Mouse (Mus musculus): ENCODE data around the gene Plxna1.

Gene Plxna1

DNA sequence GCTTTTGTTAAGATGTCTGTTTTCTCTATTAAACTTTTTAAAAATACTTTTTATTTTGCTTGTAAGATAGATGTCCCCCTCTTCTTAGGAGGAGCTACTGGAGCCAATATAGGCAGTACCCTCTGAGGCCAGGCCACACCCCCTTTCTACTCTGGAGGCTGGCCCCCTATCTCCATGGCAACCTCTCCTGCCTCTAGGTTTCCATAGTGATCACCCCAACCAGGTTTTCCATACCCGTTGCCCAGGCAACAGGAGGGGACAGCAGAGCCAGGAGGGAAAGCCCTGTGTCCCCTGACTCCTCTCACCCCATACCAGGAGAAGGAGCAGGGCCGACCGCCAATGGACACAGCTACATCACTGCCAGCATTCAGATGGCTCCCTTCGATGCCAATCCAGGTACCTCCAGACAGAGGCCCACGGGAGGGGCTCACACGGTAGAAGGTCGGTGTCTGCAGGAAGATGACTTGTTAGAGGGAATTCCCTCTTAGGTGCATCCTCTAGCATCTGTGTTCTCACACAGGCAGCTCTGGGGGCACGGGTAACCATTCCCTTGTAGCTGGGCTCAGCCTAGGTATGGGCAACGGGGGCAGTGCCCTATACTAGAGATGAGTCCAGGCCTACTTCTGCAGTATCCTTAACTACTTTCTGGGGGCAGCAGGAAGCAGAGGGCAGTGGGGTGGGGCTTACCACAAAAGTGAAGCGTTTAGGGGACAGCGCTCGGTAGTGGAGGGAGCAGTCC is 28.3 kb downstream of the Plxna1 start:
- in situ Hi-C loops (cut with MboI; ENCODE audit: low sequenced_read_pairs): no loop called here

DNA sequence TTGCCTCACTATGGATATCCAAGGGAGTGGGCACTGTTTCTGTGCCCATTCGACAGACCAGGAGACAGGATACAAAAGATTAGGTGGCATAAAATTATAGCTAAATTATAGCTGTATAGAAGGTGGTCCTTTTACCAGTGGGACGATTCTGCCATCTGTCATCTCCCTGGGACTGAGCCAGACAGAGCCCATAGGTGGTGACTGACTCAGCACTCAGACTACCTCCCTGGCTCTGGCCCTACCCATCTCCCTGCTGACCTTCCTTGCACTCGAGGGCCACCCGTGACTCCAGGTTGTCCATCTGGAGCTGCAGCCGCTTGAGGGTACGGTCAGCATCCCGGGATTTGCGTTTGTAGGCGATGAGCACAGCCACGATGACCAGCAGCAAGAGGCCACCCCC is 31.5 kb downstream of the Plxna1 start:
- in situ Hi-C loops (cut with MboI; ENCODE audit: low sequenced_read_pairs): no loop called here

DNA sequence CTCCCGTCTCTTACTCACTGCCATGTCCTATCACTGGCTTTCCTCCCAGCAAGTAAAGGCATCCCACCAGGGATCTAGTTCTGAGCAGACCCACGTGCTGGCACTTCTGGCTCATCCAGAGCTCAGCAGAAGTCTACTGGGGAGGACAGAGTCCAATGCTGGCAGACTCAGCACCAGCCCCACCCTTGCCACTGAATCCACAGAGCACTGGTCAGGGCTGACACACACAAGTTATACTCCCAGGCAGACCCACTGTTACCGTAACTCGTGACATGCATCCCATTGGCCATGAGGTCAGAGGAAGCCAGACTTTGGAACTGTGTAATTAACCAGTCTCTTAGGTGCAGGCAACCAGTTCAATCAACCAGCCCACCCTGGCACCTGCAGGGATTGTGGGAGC is 33.8 kb downstream of the Plxna1 start:
- in situ Hi-C loops (cut with MboI; ENCODE audit: low sequenced_read_pairs): no loop called here

DNA sequence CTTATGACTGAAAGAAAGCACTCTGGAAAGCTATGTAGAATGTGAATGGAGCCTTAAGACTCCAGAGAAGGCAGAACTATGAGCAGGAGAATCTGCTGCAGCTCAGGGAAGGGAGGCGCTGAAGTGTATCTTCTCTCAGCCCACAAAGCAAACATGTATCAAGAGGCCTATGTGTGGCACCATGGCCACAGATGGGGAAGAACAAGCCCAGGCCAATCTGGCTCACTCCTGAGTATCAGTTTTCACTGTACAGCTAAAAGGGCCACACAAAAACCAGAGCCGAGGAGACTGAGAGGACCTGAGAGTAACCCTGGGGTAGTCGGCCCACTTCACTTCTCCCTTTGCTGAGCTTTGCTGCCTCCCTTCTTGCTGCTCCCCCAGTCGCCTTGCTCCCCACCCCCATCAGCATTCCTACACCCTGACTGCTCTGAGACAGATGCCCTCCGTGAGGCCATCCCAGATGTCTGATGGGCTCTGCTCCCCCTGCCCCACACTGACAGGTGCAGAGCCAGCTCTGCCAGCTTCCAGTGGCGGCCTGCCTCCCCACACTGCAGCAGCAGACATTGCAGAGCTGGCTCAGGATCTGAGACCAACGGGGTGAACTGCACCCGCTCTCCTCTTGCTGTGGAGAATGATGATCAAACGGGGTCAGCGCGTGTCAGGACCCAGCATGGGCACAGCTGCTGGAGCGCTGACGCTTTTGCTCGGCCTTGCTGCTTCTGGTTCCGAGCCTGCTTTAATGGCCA is 34.5 kb downstream of the Plxna1 start:
- in situ Hi-C loops (cut with MboI; ENCODE audit: low sequenced_read_pairs): no loop called here

DNA sequence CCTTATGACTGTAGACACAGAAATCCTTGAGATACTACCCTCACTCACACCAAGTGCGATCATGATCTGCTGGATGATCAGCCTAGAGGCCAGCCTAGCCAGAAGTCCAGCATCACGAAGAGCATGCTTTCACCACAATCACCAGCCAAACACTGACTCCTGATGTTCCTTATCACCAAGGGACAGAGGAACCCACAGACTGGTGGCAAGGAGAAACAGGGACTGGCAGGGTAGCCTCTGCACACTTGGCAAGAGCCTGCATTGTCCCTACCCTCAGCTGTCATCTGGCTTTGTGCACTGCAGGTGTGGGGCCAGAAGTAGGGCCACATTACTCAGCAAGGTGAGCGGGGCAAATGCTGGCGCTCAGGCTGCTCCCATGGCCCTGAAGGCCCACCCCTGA is 37.6 kb downstream of the Plxna1 start:
- in situ Hi-C loops (cut with MboI; ENCODE audit: low sequenced_read_pairs): no loop called here

DNA sequence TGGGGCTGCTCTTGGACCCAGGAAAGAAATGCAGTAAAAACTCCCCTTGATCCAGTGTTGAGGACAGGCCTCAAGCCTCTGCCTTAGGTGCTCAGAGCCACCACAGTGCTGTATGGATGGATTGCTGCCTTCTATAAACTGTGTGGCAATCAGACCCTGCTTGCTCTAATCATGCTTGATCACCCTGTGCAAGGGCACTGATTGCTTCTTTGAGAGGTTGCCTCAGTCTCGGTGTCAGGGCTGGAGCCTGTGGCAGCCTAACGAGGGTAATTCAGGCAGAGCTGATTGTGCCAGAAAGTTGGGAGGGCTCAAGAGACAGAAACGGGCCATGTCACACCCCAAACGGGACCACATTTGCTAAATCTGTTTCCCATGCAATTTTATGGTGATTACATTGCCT is 47.2 kb downstream of the Plxna1 start:
- in situ Hi-C loops (cut with MboI; ENCODE audit: low sequenced_read_pairs): no loop called here

DNA sequence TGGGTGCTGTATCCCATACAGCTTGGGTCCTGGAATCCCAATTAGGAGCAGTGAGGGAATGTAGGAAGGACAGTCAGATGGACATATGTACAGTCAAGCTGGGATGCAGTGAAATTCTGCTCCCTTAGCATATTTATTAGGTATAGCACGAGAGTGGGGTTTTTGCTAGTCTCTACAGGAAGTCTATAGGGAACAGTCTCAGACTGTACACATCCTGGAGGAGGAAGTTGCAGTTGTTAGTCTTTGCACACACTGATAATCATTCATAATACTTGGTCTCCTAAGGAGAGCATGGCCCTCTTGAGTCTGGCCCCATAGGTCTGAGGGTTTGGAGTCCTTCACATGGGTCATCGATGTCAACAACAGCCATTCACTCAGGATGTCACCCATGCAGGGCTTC is 50.9 kb downstream of the Plxna1 start:
- in situ Hi-C loops (cut with MboI; ENCODE audit: low sequenced_read_pairs): no loop called here

DNA sequence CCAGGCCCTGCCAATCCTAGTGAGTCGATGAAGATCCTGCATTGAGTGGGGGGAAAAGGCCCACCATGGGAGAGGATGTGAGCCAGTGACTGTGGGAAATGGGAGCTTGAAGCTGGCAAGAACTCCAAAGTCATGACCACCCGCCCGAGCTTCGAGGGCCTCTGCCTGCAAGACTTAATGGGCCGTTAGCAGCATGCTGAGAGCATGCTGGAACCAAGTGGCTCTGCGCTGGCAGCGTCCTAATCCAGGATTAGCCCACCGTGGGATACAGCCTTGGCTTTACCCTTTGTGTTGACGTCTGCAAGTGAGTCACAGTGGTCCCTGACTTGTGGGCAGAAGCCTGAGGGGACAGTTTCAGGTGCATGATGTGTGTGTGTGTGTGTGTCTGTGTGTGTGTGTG is 52.2 kb downstream of the Plxna1 start:
- in situ Hi-C loops (cut with MboI; ENCODE audit: low sequenced_read_pairs): no loop called here

DNA sequence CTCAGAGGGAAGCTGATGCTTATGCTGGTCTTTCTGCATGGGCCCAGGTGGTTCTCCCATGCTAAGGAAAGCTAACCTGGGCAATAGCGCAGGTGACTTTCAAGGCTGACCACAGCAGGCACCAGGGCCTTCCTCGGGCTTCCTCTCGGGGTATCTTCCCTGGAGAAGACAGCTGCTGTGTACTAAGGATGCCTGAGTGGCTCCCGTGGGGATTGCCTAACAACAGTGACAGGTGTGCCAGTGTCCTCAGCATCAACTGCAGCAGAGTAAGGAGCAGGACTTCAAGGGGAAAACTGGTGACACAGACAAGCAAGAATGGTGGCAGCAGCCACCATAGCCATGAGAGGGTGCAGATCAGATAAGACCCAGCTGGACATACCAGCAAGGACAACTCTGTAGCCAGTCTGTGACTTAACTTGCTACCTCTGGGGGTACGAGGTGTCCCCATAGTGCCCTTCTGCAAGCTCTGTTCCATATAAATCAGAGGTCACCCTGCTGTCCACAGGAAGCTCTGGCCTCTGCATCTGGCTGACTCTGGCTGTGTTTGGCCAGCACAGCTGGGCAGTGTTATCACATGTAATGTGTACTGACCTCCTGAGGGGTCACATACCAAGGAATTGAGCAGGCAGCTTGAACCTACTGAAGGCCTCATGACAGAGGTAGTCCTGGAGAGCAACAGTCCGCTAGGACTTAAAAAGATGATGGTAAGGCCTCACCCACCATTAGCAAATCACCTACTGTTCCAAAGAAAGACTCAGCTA is 54.0 kb downstream of the Plxna1 start:
- in situ Hi-C loops (cut with MboI; ENCODE audit: low sequenced_read_pairs): no loop called here

DNA sequence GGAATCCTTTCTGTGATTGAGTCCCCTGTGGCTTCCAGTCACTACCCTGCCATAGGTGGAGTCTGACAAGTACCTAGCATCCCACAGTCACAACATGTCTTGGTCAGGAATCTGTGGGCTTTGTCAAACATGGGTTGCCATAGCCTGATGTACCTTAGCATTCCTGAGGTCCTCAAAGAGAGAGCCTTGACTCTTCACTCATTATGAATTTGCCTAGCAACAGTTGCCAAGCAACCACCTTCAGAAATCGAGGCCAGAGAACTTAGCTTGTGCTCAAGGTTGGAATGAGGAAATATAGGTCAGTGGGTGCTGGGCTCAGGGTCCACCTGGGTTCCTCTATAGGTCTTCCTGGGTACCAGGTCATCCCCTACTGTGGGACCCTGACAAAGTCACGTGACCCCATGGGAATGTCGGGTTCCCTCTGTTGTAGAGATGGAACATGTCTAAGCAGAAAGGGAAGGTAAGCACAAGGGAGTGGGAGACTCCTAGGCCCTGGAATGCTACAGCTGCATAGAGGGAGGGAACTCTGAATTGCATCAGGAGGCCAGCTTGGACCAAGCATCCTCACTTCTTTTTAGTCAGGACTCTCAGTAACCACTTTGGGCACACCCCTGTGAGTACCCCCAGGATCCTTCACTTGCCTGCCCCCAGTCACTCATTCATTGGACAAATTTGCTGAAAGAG is 57.9 kb downstream of the Plxna1 start:
- in situ Hi-C loops (cut with MboI; ENCODE audit: low sequenced_read_pairs): no loop called here

DNA sequence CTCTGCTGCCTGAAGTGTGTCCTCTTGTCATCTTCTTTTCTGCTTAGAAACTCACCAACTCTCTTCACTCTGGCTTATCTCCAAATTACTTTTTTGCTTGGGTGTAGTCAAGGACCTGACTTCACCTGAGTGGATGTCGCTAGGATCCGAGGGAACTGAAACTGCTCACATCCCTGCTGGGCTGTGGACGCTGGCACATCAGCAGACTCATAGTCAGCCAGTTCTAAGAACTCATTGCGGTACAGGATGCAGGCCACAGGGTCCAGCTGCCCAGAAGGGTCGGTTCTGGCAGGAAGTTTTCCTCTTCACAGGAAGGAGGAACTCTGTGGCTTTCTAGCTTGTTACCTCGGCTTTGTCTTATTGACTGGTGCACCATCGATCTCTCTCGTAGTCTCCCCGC is 62.6 kb downstream of the Plxna1 start:
- in situ Hi-C loops (cut with MboI; ENCODE audit: low sequenced_read_pairs): no loop called here

DNA sequence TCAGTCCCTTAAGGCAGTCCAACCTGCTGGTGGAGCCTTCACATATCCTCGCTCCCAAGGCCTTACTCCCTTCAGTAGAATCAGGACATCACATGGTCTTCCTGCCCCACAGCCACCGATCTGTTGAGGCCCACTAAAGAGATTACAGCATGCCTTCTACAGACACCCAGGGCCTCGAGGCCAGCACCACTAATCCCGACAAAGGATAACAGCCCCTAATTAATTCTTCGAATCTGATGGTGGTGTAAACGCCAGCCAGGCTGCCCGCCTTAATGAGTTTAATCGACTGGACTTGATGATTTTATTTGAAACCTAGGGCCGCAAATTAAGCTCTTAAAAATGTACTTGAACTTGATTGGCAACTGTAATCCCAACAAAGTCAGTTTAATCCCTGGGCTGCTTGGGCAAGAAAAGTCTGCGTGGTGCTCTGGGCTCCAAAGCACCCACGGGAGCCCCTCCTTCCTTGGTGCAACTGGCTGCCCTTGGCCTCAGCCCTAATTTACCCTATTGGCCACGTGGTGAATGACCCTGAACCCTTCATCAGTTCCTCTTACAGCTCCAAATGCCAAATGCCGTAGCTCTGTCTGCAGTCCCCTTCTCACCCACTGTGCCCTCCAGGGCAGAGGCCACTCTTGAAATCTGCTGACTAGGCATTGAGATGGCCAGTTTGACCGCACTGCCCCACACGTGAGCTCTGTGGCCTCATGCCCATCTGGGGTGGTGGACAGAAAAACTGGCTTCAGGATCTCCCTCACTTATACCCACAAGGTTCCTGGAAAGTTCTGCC is 65.3 kb downstream of the Plxna1 start:
- in situ Hi-C loops (cut with MboI; ENCODE audit: low sequenced_read_pairs): no loop called here

DNA sequence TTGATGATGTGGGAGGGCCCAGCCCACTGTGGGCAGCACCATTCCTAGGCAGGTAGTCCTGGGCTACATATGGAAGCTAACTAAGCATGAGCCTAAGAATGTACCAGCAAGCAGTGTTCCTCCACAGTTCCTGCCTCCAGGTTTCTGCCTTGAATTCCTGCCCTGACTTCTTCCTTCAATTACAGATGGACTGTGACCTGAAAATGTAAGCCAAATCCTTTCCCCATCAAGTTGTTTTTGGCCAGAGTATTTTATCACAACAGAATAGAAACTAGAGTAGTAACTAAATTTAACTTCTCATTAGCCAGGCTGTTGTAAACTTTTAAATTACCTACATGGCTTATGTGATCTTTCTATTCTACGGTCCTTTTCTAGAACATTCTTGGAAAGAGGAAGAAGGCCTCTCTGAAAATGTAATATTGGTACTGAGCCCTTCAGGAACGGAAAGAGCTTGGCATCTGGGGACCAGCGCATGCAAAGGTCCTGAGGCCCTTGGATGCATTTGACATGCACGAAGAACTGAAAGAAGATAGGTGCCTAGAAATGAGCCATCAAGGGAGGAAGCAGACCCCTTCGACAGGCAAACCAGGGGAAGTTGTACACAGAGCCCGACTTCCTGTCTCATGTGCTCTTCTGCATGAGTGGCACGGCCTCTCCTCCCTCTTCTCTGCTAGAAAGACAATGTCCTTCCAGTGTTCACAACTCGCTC is 66.3 kb downstream of the Plxna1 start:
- in situ Hi-C loops (cut with MboI; ENCODE audit: low sequenced_read_pairs): no loop called here

DNA sequence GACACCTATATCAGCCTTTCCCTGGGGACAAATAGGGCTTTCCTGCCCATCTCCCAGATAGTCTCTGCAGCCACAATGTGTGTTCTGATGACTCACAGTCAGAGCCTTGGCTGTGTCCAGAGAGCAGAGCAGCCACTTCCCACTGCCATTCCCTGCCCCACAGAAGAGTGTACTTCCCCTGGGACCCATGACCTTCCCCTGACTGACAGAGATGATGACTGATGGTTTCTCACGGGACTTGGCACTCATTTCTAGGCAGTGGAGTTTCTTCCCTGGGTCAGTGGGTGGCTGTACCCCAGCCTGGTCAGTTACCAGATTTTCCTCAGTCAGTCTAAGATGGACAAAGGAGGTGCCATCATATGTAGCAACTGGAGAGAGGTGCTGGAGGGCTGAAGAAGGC is 67.8 kb downstream of the Plxna1 start:
- in situ Hi-C loops (cut with MboI; ENCODE audit: low sequenced_read_pairs): no loop called here

DNA sequence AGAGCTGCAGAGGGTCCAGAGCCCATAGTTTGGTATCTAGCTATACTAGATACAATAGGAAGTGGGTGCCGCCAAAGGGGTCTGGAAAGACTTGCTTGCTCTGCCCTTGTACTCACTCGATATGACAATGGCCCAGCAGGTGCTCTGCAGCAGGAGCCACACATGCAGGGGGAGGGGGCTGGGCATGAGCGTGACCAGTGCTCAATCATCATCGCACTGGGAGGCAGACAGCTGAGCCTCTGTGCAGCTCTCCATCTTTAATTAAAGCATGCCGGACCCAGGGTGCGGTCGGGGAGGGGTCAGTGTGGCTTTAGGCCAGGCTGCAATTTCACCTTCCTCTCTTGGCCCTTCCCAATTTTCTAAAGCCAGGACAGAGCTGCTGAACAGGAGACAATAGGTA is 70.9 kb downstream of the Plxna1 start:
- in situ Hi-C loops (cut with MboI; ENCODE audit: low sequenced_read_pairs): no loop called here

DNA sequence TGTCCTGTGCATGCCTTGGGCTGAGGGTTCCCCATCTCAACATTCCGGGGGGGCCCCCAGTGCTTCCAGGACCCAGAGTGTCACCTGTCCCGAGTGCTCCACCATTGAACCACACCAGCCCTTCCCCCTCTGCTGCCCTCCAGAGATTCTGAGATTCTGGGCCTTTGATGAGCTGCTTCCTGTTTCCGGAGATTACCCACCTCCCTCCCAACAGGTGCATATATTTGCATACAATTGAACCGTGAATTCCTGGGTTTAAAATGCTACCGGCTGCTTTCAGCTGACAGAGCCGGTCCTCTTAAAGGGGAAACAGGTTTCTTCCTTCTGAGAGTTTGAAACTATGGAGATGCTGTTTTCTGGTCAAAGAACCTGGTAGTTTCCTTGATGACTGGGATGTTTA is 74.3 kb downstream of the Plxna1 start:
- in situ Hi-C loops (cut with MboI; ENCODE audit: low sequenced_read_pairs): no loop called here

DNA sequence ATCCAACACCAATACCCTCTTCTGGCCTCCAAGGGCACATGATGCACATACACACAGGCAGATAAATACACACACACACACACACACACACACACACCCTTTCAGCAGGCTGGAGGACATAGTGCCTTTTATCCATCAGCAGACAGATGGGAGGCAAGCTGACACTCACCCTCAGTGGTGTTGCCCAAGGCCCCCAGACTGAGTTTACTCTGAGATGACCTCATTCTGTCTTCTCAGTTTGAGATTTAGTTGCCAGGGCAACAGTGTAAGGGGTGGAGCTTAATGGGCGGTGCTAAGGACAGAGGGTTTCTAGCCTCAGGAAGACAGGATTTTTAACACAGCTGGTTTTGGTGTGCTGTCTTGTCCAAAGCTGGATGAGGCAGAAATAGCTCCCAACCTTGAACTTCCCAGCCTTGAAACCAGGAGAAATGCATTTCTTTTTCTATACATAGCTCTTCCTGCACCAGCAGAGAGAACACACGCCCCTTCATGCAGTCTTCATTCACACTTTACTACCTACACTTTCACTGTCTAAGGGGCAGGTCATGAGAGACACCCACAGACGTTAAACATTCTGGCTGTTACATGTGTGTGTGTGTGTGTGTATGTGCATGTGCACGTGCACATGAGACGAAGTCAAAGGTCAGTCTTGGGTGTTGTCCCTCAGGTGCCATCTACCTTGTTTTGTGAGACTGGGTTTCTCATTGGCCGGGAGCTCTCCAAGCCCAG is 75.6 kb downstream of the Plxna1 start:
- in situ Hi-C loops (cut with MboI; ENCODE audit: low sequenced_read_pairs): no loop called here

DNA sequence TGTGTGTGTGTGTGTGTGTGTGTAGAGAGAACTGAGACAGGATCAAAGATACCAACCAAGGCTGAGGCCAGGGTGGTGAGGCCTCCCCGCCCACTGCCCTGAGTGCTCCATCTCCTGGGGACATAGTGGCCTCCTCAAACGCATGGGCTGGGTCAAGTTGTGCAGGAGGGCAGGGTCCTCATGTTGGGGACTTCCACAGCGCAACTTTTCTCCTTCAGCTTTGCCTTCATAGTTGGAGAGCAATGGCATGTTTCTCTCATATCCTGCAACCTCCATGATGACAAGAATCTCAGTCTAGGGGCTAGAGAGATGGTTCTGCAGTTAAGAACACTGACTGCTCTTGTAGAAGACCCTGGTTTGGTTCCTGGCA is 76.1 kb downstream of the Plxna1 start:
- in situ Hi-C loops (cut with MboI; ENCODE audit: low sequenced_read_pairs): no loop called here

DNA sequence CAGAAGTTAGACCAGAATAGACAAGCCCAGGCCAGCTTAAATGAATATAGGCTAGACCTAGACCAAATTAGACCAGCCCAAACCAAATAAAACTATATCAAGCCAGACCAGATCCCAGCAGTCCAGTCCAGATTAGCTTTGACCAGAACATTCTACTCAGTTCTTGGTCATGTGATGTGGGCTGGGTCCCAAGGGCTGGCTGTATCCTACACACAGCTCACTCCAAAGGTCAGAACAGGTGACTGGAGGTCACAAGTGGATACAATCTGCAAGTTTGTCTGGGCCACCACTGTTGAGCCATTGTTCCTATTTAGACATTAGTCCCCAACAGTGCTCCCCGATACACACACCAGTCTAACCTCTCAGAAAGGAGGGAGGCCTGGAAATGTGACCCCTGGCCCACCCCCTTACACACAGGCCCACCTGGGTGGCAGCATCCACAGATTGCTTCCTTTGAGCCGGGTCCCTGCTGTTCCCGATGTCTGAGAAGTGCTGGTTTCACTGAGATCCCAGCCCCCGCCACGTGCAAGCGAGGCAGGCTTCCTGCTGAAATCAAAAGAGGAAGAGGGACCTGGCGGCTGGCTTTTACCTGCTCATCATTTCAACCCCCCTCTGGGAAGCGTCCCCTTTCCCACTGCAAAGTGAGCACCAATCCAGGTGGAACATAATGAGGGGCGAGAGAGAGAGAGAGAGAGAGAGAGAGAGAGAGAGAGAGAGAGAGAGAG is 76.7 kb downstream of the Plxna1 start:
- in situ Hi-C loops (cut with MboI; ENCODE audit: low sequenced_read_pairs): no loop called here
